Comparison of ENCODE assay signal across 9 mouse cellular contexts in the genomic region with DNA sequence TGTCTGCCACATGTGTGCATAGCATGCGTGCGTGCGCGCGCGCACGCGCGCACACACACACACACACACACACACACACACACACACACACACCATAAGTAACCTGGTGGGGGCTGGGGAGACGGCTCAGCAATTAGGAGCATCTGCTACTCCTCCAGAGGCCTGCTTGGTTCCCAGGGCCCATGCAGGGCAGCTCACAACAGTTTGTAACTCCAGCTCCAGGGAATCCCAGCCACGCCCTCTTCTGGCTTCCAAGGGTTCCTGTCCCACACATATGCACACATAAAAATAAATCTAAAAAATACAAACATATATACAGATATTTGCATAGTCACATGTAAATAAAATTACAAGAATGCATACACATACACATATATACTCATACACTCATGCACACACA. TPM values are rescaled to one million over a fixed set of nuclear protein-coding genes. Genes with fewer than 3 reads are reported as not detected.
DNase-seq lines count a peak whose midpoint lies in the region; ATAC-seq lines count a peak whose summit lies in the region.
"Had no signal": no experiment of that assay in that cellular context is flagged by ENCODE, and none has a peak within 500 bp of the region (broad histone marks: within the 10 kb centered on the region; RNA-seq: fewer than 3 reads in every experiment).

No protein-coding gene starts in this region.

- H3K9me3 ChIP-seq in forebrain, embryonic 10.5 days: no peaks in the 10 kb centered on the region
- H3K9me3 ChIP-seq in forebrain, embryonic 15.5 days: no peaks in the 10 kb centered on the region
- H3K9me3 ChIP-seq in lung, embryonic 16.5 days (ENCODE audit: control insufficient read depth, low read length): no peaks in the 10 kb centered on the region
- H3K9me3 ChIP-seq in liver, embryonic 12.5 days (replicated peaks): no peaks in the 10 kb centered on the region
- no peaks in the 10 kb centered on the region for H3K9me3 ChIP-seq in stomach, embryonic 15.5 days

- WGBS in forebrain, embryonic 10.5 days: 90% methylated on average over 11 of the region's 11 CpGs
- WGBS in forebrain, embryonic 15.5 days: 93% methylated on average over 11 of the region's 11 CpGs
- 85% methylated on average over 4 of the region's 11 CpGs for WGBS in lung, embryonic 16.5 days
- WGBS in liver, embryonic 12.5 days (ENCODE audit: insufficient replicate concordance): 85% methylated on average over 11 of the region's 11 CpGs
- WGBS in stomach, embryonic 15.5 days: 85% methylated on average over 11 of the region's 11 CpGs

- no peak for ATAC-seq in forebrain, embryonic 15.5 days (replicated peaks)
- ATAC-seq in lung, embryonic 16.5 days (ENCODE audit: low read depth): no peak
- no peak for ATAC-seq in liver, embryonic 12.5 days
- no peak for ATAC-seq in stomach, embryonic 15.5 days (ENCODE audit: insufficient read depth, low FRiP score, low read depth)

- DNase-seq in forebrain, embryonic 10.5 days (ENCODE audit: extremely low spot score, low spot score): no peak
- no peak for DNase-seq in lung, postnatal 14 days
- no peak for DNase-seq in cerebellum, adult 18-20 months
- DNase-seq in MN1 (ENCODE audit: low spot score): no peak
- DNase-seq: thymus, adult 2 months had no signal

- peak overlapping the region; percentile 81; the same call in 1 of the 2 replicates for H3K4me3 ChIP-seq in forebrain, embryonic 10.5 days
- no peak overlapping the region for H3K4me3 ChIP-seq in forebrain, embryonic 15.5 days
- peak overlapping the region; percentile 92 for H3K4me3 ChIP-seq in lung, embryonic 16.5 days (ENCODE audit: low read length)
- peak overlapping the region; percentile 71; the same call in 1 of the 2 replicates for H3K4me3 ChIP-seq in liver, embryonic 12.5 days
- H3K4me3 ChIP-seq in stomach, embryonic 15.5 days (replicated peaks): peak overlapping the region; percentile 85

- peaks cover 3% of the 10 kb centered on the region for H3K36me3 ChIP-seq in forebrain, embryonic 10.5 days (replicated peaks)
- no peaks in the 10 kb centered on the region for H3K36me3 ChIP-seq in forebrain, embryonic 15.5 days
- H3K36me3 ChIP-seq in lung, embryonic 16.5 days (ENCODE audit: control insufficient read depth, insufficient read depth, low read length): peaks cover 16% of the 10 kb centered on the region
- peaks cover 13% of the 10 kb centered on the region for H3K36me3 ChIP-seq in liver, embryonic 12.5 days
- H3K36me3 ChIP-seq in stomach, embryonic 15.5 days: 0 out of 2 replicates have a peak, but pooled peaks cover 6% of the 10 kb centered on the region

- no peak overlapping the region for H3K4me2 ChIP-seq in forebrain, embryonic 15.5 days (replicated peaks)
- peak overlapping the region; percentile 78 for H3K4me2 ChIP-seq in lung, embryonic 16.5 days (ENCODE audit: low read depth, low read length)
- H3K4me2 ChIP-seq in liver, embryonic 12.5 days: peak overlapping the region; percentile 88
- peak overlapping the region; percentile 80 for H3K4me2 ChIP-seq in stomach, embryonic 15.5 days

- H3K9ac ChIP-seq in forebrain, embryonic 15.5 days (replicated peaks): no peak overlapping the region
- H3K9ac ChIP-seq in lung, embryonic 16.5 days (ENCODE audit: low read length): peak overlapping the region; percentile 94
- H3K9ac ChIP-seq in liver, embryonic 12.5 days: no peak overlapping the region; the same call in 1 of the 2 replicates
- H3K9ac ChIP-seq in stomach, embryonic 15.5 days: no peak overlapping the region

- peaks cover 31% of the 10 kb centered on the region for H3K4me1 ChIP-seq in forebrain, embryonic 10.5 days
- peaks cover 15% of the 10 kb centered on the region for H3K4me1 ChIP-seq in forebrain, embryonic 15.5 days
- H3K4me1 ChIP-seq in lung, embryonic 16.5 days (replicated peaks; ENCODE audit: control insufficient read depth, insufficient read depth, low read length): peaks cover 40% of the 10 kb centered on the region
- H3K4me1 ChIP-seq in liver, embryonic 12.5 days: peaks cover 58% of the 10 kb centered on the region
- peaks cover 19% of the 10 kb centered on the region for H3K4me1 ChIP-seq in stomach, embryonic 15.5 days

- no peak overlapping the region for H3K27ac ChIP-seq in forebrain, embryonic 10.5 days
- H3K27ac ChIP-seq in forebrain, embryonic 15.5 days (replicated peaks): no peak overlapping the region
- no peak overlapping the region for H3K27ac ChIP-seq in lung, embryonic 16.5 days (ENCODE audit: low read length)
- H3K27ac ChIP-seq in liver, embryonic 12.5 days: no peak overlapping the region
- no peak overlapping the region for H3K27ac ChIP-seq in stomach, embryonic 15.5 days

- peaks cover 36% of the 10 kb centered on the region for H3K27me3 ChIP-seq in forebrain, embryonic 10.5 days (ENCODE audit: poor library complexity, severe bottlenecking)
- H3K27me3 ChIP-seq in forebrain, embryonic 15.5 days: no peaks in the 10 kb centered on the region
- no peaks in the 10 kb centered on the region for H3K27me3 ChIP-seq in lung, embryonic 16.5 days (ENCODE audit: control insufficient read depth, insufficient read depth, low read depth, low read length)
- peaks cover 19% of the 10 kb centered on the region for H3K27me3 ChIP-seq in liver, embryonic 12.5 days (replicated peaks)
- H3K27me3 ChIP-seq in stomach, embryonic 15.5 days (replicated peaks): no peaks in the 10 kb centered on the region

RNA-seq across cellular contexts. Expression of a gene that starts 1.9 kb away (rescaled TPM):
- 80.8 and 84.0 TPM in 2 replicates for polyA plus RNA-seq in forebrain, embryonic 10.5 days (2016; fragmentation: Nextera tagmentation; extraction: Ambion mirVana)
- 50.5 and 50.9 TPM in 2 replicates for polyA plus RNA-seq in forebrain, embryonic 15.5 days (2015; fragmentation: Nextera tagmentation; extraction: Ambion mirVana)
- polyA plus RNA-seq in lung, embryonic 16.5 days (2015; fragmentation: Nextera tagmentation; extraction: Ambion mirVana): 252 TPM in 2 replicates
- 58.2 and 58.8 TPM in 2 replicates for polyA plus RNA-seq in liver, embryonic 12.5 days (2016; fragmentation: Nextera tagmentation; extraction: Ambion mirVana)
- polyA plus RNA-seq in stomach, embryonic 15.5 days (2015; fragmentation: Nextera tagmentation; extraction: Ambion mirVana): 139 and 155 TPM in 2 replicates

RNA-seq across cellular contexts. Expression of a gene that starts 23.2 kb away (rescaled TPM):
- 21.2 and 22.6 TPM in 2 replicates for polyA plus RNA-seq in forebrain, embryonic 10.5 days (2016; fragmentation: Nextera tagmentation; extraction: Ambion mirVana)
- polyA plus RNA-seq in forebrain, embryonic 15.5 days (2015; fragmentation: Nextera tagmentation; extraction: Ambion mirVana): 18.8 and 21.3 TPM in 2 replicates
- polyA plus RNA-seq in lung, embryonic 16.5 days (2015; fragmentation: Nextera tagmentation; extraction: Ambion mirVana): 30.6 and 32.7 TPM in 2 replicates
- polyA plus RNA-seq in liver, embryonic 12.5 days (2016; fragmentation: Nextera tagmentation; extraction: Ambion mirVana): 11.6 and 11.7 TPM in 2 replicates
- polyA plus RNA-seq in stomach, embryonic 15.5 days (2015; fragmentation: Nextera tagmentation; extraction: Ambion mirVana): 22.2 and 22.9 TPM in 2 replicates
